8 mouse cellular contexts compared by ENCODE assay signal in genomic region chr6:113623941-113624751, GRCm38 (mm10). TPM values are rescaled to one million over a fixed set of nuclear protein-coding genes. Genes with fewer than 3 reads are reported as not detected.
DNase-seq lines count a peak whose midpoint lies in the region; ATAC-seq and TF ChIP-seq lines count a peak whose summit lies in the region.

Gene Vhl, plus strand, starts transcription at chr6:113623959.

- under 1% methylated on average over 73 of the region's 76 CpGs for WGBS in hindbrain, embryonic 15.5 days

- H3K27me3 ChIP-seq in hindbrain, embryonic 15.5 days, result no peaks in the 10 kb centered on the region

- ATAC-seq in hindbrain, embryonic 15.5 days (ENCODE audit: low FRiP score, low read depth), result peak; percentile 86
- peak; percentile 83 for ATAC-seq in megakaryocyte, adult 5-6 weeks (ENCODE audit: poor library complexity, severe bottlenecking)

- intact Hi-C loops in left cerebral cortex, adult 2 months (cut with DNase I), result loop anchor here (2.0 to 5.0 kb wide), 2 partner anchors 15 to 122 kb away; partner anchors contain the start of gene Prrt3

- peaks cover 10% of the 10 kb centered on the region for H3K36me3 ChIP-seq in hindbrain, embryonic 15.5 days

- peak within 1 kb of the TSS; percentile 71 for H3K9ac ChIP-seq in hindbrain, embryonic 15.5 days

- peak within 1 kb of the TSS; percentile 86 for H3K27ac ChIP-seq in hindbrain, embryonic 15.5 days (replicated peaks)
- peak within 1 kb of the TSS; percentile 95 for H3K27ac ChIP-seq in left cerebral cortex, adult 2 months

- DNase-seq in T-cell, adult 2 months (ENCODE audit: low spot score), result peak; percentile 73
- DNase-seq in cerebellum, postnatal 4 days (ENCODE audit: low spot score in 2 of 2), result peak; percentile 60 to 82
- DNase-seq in gastrocnemius, adult 18-20 months (ENCODE audit: low spot score), result peak; percentile 91
- DNase-seq in left cerebral cortex, adult 2 months (ENCODE audit: extremely low spot score in 1 of 2, low spot score in 2 of 2), result peak; percentile 84 to 87
- peak; percentile 84 to 87 for DNase-seq in right cerebral cortex, adult 2 months (ENCODE audit: low spot score in 2 of 2)
- peak; percentile 90 for DNase-seq in urinary bladder, postnatal 14 days (ENCODE audit: low spot score)

- peak within 1 kb of the TSS; percentile 59 for H3K4me2 ChIP-seq in hindbrain, embryonic 15.5 days

- no peaks in the 10 kb centered on the region for H3K9me3 ChIP-seq in hindbrain, embryonic 15.5 days

- peak within 1 kb of the TSS; percentile 70 for H3K4me3 ChIP-seq in hindbrain, embryonic 15.5 days
- peak within 1 kb of the TSS; percentile 56 for H3K4me3 ChIP-seq in left cerebral cortex, adult 2 months

- no peak; the same call in 1 of the 2 replicates for TF ChIP-seq CTCF in left cerebral cortex, adult 2 months (IDR thresholded peaks at IDR 0.05)

- peaks cover 19% of the 10 kb centered on the region for H3K4me1 ChIP-seq in hindbrain, embryonic 15.5 days (replicated peaks)

RNA-seq across cellular contexts. Expression of gene Vhl, which starts in this region (rescaled TPM):
- 1 to 10 TPM; 4.2 to 5.0 TPM for total RNA-seq in gastrocnemius, adult 18-20 months (2021)
- polyA plus RNA-seq in hindbrain, embryonic 15.5 days (2015; fragmentation: Nextera tagmentation; extraction: Ambion mirVana), result 71.2 and 78.7 TPM in 2 replicates
- total RNA-seq in left cerebral cortex, adult 2 months (2021), result 10 to 100 TPM; 41.5 to 43.0 TPM
- total RNA-seq in megakaryocyte, adult 5-6 weeks (2015), result 38.3 and 39.8 TPM in 2 replicates
- 24.1 and 28.0 TPM in 2 replicates for total RNA-seq in megakaryocyte, adult 5-6 weeks (2017)

Comparison
In these comparisons a context has a peak if more than half of its experiments do, and no peak if none do; other contexts are left out.
1. Peak in every context shown above with its lines: DNase-seq, ATAC-seq, H3K4me3 ChIP-seq and H3K27ac ChIP-seq.
2. RNA of gene Vhl (total RNA-seq): 41.5 to 43.0 TPM in left cerebral cortex, adult 2 months and 24.1 to 39.8 TPM in megakaryocyte, adult 5-6 weeks; 4.2 to 5.0 TPM in gastrocnemius, adult 18-20 months; every median in the first group is over 4 times any median in the second.